Mouse (Mus musculus) heart, postnatal 0 days (tissue): ENCODE measurements around the gene Pcgf1.

Experiments
- CTCF ChIP-seq: IDR thresholded peaks from 2 replicates; pipeline ENCODE4 v1.5.1; 2016; ENCODE audit warnings: antibody characterized with exemption, control low read depth, low read depth
- EP300 ChIP-seq: IDR thresholded peaks from 2 replicates; pipeline ENCODE4 v1.6.1; 2016; ENCODE audit warnings: antibody characterized with exemption, low read depth

GRCm38 (mm10) chr6:83087205-83087925 is 9.7 kb downstream of the Pcgf1 start:
- no peak for TF ChIP-seq CTCF
- TF ChIP-seq EP300: no peak
